Mouse (Mus musculus) hindbrain, postnatal 0 days (tissue): ENCODE measurements at regions not wholly inside any gene's neighbourhood (a gene's known extent, or its start where the extent isn't known, plus 50 kb on each side); places are given as distances from the start of the nearest gene placed in this dataset.
A peak's percentile ranks its signal among the peaks of the same experiment; 100 is the strongest.

Source experiments
- ATAC-seq: fragments of 200-750 bp; cut with Nextera tagmentation; 2 replicates; pipeline ENCODE4 v1.8.0; 2017; ENCODE audit warnings: mild to moderate bottlenecking, moderate TSS enrichment, moderate library complexity
- DNase-seq: peaks from one replicate; pipeline ENCODE4 v3.0.0-alpha.2; 2015; ENCODE audit warnings: low spot score
- H3K27ac ChIP-seq: fragments of 300-500 bp; sonication (generic); 2 replicates; pipeline ENCODE4 v1.5.1; 2014; ENCODE audit warnings: mild to moderate bottlenecking
- H3K27me3 ChIP-seq: fragments of 300-500 bp; sonication (generic); 2 replicates; pipeline ENCODE4 v1.6.1; 2014; ENCODE audit warnings: low read length, mixed read lengths; ENCODE audit not compliant: insufficient read depth
- H3K36me3 ChIP-seq: fragments of 300-500 bp; sonication (generic); 2 replicates; pipeline ENCODE4 v1.6.1; 2014; ENCODE audit warnings: low read length, mixed read lengths; ENCODE audit not compliant: insufficient read depth
- H3K4me1 ChIP-seq: fragments of 300-500 bp; sonication (generic); 2 replicates; pipeline ENCODE4 v1.6.1; 2014; ENCODE audit warnings: antibody characterized with exemption, low read length, mixed read lengths; ENCODE audit not compliant: insufficient read depth
- H3K4me2 ChIP-seq: fragments of 300-500 bp; sonication (generic); 2 replicates; pipeline ENCODE4 v1.6.1; 2014; ENCODE audit warnings: low read depth, mild to moderate bottlenecking, low read length, moderate library complexity, mixed read lengths
- H3K4me3 ChIP-seq: fragments of 300-500 bp; sonication (generic); 2 replicates; pipeline ENCODE4 v1.5.1; 2014; ENCODE audit warnings: low read length
- H3K9ac ChIP-seq: fragments of 300-500 bp; sonication (generic); replicated peaks from 2 replicates; pipeline ENCODE4 v1.6.1; 2014; ENCODE audit warnings: mild to moderate bottlenecking, low read length, moderate library complexity, mixed read lengths
- H3K9me3 ChIP-seq: fragments of 300-500 bp; sonication (generic); 2 replicates; pipeline ENCODE4 v1.6.1; 2016; ENCODE audit warnings: low read length, mixed read lengths
- CTCF ChIP-seq: IDR thresholded peaks from 2 replicates; pipeline ENCODE4 v1.5.1; 2016; ENCODE audit warnings: antibody characterized with exemption, control low read depth, low read depth
- WGBS: fragments of 180-500 bp; shearing (Covaris S2); extraction: QIAGEN DNeasy Blood & Tissue Kit; methylation state at CpG from one replicate; pipeline ENCODE4 v1.1.7; 2014; 5-methylcytosine and 5-hydroxymethylcytosine counted together

GRCm38 (mm10) chr12:39849346-39850058 lies 188.3 kb downstream of the Arl4a start:
- DNase-seq (no peak), ATAC-seq (no peak)
- 67% methylated on average over 3 of the region's 3 CpGs for WGBS
- no peak overlapping the region for H3K4me3 ChIP-seq
- H3K9ac ChIP-seq: no peak overlapping the region
- H3K4me2 ChIP-seq: no peak overlapping the region
- H3K36me3 ChIP-seq: no peaks in the 10 kb centered on the region
- no peak for TF ChIP-seq CTCF
- no peak overlapping the region for H3K27ac ChIP-seq
- no peaks in the 10 kb centered on the region for H3K4me1 ChIP-seq
- H3K9me3 ChIP-seq: no peaks in the 10 kb centered on the region
- no peaks in the 10 kb centered on the region for H3K27me3 ChIP-seq

GRCm38 (mm10) chr12:39840615-39841014 lies 197.2 kb downstream of the Arl4a start:
- Histone ChIP-seq H3K27ac (no peak overlapping the region), H3K27me3 (no peaks in the 10 kb centered on the region), H3K9me3 (no peaks in the 10 kb centered on the region), H3K4me1 (no peaks in the 10 kb centered on the region), H3K4me2 (no peak overlapping the region), H3K4me3 (no peak overlapping the region), H3K36me3 (no peaks in the 10 kb centered on the region), H3K9ac (no peak overlapping the region)
- no peak for TF ChIP-seq CTCF
- WGBS: 91% methylated on average over 2 of the region's 2 CpGs
- no peak for DNase-seq
- ATAC-seq: no peak

GRCm38 (mm10) chr12:39840179-39840578 lies 197.6 kb downstream of the Arl4a start:
- Histone ChIP-seq H3K9ac (no peak overlapping the region), H3K9me3 (no peaks in the 10 kb centered on the region), H3K4me2 (no peak overlapping the region), H3K27ac (no peak overlapping the region), H3K4me3 (no peak overlapping the region), H3K36me3 (no peaks in the 10 kb centered on the region), H3K27me3 (no peaks in the 10 kb centered on the region), H3K4me1 (no peaks in the 10 kb centered on the region)
- WGBS: 63% methylated on average over 1 of the region's 1 CpGs
- TF ChIP-seq CTCF: no peak
- peak; percentile 6 for DNase-seq
- no peak for ATAC-seq

DNA sequence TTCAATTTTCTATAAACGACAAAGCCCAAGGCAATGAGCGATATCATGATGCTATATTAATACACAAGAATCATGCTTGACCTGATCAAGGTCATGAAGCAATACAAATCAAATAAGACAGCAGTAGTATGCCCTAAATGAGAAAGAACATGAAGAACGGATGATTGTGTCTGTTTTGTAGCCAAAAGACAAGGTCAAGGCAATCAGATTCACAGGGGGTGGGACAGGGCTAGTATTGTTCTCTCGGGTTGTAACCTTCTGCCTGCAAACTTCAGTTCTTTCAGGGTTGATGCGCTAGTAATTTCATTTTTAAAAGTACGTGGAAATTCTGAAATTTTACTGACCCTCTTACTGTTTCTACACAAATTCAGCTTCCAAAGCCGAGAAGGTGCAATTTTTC lies 206.7 kb downstream of the Arl4a start:
- no peak for TF ChIP-seq CTCF
- Histone ChIP-seq H3K4me1 (no peaks in the 10 kb centered on the region), H3K27me3 (no peaks in the 10 kb centered on the region), H3K9me3 (no peaks in the 10 kb centered on the region), H3K4me3 (no peak overlapping the region), H3K4me2 (no peak overlapping the region), H3K36me3 (no peaks in the 10 kb centered on the region), H3K9ac (no peak overlapping the region), H3K27ac (no peak overlapping the region)
- DNase-seq (no peak), ATAC-seq (no peak)
- WGBS: 72% methylated on average over 7 of the region's 7 CpGs

DNA sequence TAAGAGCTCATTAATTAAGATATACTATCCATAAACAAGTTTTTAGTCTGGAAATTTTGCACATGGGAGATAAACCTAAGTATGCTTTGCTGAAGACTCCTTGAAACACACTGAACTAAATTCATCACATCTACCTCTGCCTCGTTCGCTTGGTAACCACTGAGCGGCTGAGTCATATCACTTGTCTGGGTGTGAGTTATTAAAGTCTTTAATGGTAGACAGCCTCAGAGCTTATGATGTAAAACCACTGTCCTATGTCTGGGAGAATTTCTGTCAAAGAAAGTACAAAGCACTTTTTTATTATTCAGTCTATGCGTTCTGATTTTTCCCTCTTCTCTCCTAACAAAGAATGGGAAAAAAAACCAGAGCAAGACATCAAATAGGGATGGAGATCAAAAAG lies 207.3 kb downstream of the Arl4a start:
- Histone ChIP-seq H3K27me3 (no peaks in the 10 kb centered on the region), H3K4me3 (no peak overlapping the region), H3K4me2 (no peak overlapping the region), H3K9me3 (no peaks in the 10 kb centered on the region), H3K4me1 (no peaks in the 10 kb centered on the region), H3K9ac (no peak overlapping the region), H3K27ac (no peak overlapping the region), H3K36me3 (no peaks in the 10 kb centered on the region)
- WGBS: 86% methylated on average over 4 of the region's 4 CpGs
- no peak for TF ChIP-seq CTCF
- no peak for ATAC-seq
- DNase-seq: no peak

DNA sequence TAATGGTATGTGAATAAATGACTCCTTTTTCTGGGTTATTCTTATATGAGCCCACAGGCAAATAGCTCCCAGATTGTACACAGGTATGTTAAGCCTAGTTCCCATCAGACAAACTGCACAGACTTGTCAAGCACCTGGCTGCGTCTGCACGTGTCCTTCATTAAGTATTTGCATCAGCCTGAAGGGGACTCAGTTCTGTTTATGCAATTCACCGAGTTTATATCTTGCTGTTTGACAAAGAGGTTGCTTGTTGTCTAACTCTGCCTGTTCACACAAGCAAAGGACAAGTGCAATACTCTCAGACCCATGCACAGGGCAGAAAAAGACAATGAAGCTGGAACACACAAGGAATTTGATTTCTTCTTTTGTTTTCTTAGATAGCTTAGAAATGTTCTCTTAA lies 215.2 kb downstream of the Arl4a start:
- Histone ChIP-seq H3K4me2 (no peak overlapping the region), H3K4me1 (no peaks in the 10 kb centered on the region), H3K27me3 (no peaks in the 10 kb centered on the region), H3K36me3 (no peaks in the 10 kb centered on the region), H3K9ac (no peak overlapping the region), H3K27ac (no peak overlapping the region), H3K9me3 (no peaks in the 10 kb centered on the region), H3K4me3 (no peak overlapping the region)
- ATAC-seq (no peak), DNase-seq (no peak)
- no peak for TF ChIP-seq CTCF
- 78% methylated on average over 3 of the region's 3 CpGs for WGBS

- Histone ChIP-seq H3K27me3 (no peaks in the 10 kb centered on the region), H3K4me3 (no peak overlapping the region), H3K4me1 (no peaks in the 10 kb centered on the region), H3K36me3 (no peaks in the 10 kb centered on the region), H3K9me3 (no peaks in the 10 kb centered on the region), H3K27ac (no peak overlapping the region), H3K4me2 (no peak overlapping the region), H3K9ac (no peak overlapping the region)
- 42% methylated on average over 4 of the region's 4 CpGs for WGBS
- 0 out of 2 replicates have a peak, but pooled peaks have one; percentile 6 for TF ChIP-seq CTCF
- ATAC-seq (no peak), DNase-seq (peak; percentile 8)
Measured at GRCm38 (mm10) chr12:39801536-39801935, 236.3 kb downstream of the Arl4a start.
